Mouse (Mus musculus) forelimb bud, embryonic 11.5 days (tissue): Measurements from ENCODE around the gene Gfi1b.

Experiments used
- DNase-seq: peaks from one replicate; pipeline ENCODE4 v3.0.0-alpha.2; 2012; ENCODE audit warnings: low read depth, low spot score

The Gfi1b gene

DNA sequence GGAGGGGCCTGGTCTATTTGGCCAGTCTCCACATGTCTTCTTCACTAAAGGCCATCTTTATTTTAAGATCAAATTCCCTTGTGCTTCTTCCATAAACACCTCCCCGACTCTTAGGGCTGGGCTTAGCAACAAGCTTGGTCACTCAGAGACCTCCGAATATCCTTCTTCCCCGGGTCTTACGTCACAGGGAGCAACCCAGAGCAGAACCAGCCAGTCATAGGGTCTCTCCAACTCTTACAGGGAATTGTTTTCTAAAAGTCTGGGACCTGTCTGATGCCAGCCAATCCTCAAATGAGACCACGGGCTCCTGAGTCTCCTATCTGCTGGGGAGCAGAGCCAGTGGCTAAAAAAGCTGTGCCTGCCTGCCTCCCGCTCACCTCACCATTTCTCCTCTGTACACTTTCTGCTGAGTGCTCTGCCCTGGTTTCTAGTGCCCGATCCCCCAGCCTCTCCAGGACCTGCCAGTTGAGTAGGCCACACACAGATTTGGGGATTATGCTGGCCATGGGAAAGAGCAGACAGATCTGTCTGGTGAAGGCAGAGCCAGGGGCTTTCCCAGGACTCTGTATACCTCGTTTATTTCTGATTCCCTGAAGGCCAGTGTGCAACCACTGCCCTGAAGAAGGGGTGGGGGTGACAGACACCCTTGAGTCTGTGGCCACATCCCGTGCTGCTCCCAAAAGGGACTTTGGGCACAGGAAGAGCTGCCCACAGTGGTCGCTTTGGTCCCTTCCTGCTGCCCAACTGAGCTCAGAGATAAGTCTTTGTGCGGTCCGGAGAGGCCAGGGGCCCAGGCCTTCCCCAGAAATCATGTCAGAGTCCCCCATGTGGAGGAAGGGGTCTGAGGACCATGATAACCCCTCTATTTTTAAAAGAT, 22.9 kb downstream of the Gfi1b start:
- no peak for DNase-seq

DNA sequence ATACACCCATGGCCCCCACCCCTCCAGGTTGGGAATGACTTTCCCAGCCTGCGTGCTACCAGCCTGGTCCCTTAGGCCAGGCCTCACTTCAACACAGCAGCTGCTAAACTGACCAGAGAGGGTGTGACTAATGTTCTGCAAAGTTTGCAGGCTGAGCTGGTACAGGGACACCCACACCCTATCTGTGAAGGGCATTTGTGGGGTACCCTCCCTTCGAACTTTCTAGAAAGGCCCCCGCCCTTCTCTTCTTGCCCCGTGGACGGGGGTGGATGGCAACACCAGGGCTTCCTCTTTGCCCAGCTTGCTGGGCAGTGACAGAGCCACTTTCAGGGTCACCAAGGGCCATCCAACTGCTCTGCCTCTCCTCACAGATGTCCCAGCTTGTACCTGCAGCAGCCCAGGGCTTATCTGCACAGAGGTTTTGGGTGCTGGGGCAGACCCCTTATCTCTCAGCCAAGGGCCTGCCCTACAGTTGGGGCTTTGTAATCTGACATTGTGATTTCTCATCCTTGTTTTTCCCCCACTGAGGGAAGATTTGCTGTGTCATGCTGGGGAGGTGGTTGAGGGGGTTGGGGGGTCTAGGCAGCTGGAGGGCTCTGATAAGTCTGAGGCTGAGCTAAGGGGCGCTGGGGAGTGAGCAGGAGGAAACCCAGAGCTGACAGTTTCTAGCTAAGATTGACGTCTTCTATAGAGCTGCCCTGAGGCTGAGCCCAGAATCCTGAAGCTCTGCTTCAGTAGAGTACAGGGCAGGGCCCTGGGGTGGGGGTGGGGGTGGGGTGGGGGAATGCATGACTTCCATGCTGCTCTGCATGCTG, 23.8 kb downstream of the Gfi1b start:
- no peak for DNase-seq

DNA sequence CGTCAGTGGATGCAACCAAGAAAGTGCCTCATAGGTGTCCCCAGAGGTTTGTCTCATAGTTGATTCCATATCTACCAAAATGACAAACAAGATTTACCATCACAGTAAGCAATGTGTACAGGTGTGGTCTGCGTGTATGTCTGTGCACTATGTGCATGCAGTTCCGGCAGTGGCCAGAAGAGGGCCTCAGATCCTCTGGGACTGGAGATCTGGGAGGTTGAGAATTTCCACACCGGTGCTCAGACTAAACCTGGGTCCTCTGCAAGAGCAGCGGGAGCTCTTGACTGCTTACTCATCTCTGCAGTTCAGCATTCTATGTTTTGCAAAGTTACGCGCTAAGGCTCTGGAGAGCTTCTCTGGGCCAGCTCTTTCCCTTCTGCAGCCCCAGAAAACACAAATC, 24.8 kb downstream of the Gfi1b start:
- DNase-seq: no peak

DNA sequence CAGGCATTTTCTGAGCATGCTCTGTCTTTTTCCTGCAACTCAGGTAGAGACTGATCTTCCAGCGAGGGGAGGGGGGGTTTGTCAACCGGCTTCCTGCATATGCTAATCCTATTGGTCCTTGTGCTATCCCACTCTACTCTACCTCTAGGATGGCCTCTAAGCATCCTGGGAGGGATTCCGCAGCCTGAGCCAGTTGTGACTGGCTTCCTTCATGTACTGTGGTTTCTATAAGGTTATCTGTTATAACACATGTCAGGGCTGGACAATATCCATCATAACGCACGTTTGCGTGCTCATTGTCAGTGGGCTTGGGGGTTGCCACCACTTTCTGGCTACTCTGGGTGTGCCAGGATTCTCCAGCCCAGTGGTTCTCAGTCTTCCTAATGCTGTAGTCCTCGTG, 25.8 kb downstream of the Gfi1b start:
- no peak for DNase-seq

DNA sequence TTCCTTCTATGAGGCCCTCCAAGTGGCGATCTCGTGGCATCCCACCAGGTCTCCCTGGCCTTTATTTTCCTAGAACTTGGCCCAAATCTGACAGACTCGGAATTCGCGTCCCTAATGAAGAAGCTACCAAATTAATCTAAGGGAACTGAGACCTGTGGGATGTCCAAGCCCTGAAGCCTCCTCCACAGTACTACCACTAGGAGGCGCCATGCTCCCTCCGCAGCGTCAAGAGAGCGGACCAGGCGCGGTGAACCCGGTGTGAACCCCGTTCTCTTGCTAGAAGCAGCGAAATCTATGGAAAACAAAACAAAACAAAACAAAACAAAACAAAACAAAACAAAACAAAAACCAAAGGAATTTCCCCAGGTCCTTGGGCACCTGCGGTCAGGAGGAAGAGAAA, 29.0 kb downstream of the Gfi1b start:
- peak; percentile 57 for DNase-seq

DNA sequence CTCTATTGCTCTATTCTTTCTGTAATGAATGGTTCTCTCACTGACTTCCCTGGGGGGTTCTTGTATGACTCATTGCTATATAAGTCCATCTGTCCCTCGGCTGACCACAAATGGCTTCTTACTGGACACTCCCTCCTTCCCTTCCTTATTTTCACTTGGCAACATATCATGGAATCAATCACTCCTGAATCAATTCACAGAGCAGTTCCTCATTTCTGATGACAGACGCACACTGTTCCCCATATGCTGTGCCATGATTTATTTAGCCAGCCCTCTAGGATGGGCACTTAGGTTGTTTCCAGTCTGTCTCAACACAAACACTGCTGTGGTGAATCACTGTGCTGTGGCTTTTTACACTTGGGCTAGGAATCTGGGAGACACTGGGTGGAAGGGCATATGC, 30.3 kb downstream of the Gfi1b start:
- no peak for DNase-seq

DNA sequence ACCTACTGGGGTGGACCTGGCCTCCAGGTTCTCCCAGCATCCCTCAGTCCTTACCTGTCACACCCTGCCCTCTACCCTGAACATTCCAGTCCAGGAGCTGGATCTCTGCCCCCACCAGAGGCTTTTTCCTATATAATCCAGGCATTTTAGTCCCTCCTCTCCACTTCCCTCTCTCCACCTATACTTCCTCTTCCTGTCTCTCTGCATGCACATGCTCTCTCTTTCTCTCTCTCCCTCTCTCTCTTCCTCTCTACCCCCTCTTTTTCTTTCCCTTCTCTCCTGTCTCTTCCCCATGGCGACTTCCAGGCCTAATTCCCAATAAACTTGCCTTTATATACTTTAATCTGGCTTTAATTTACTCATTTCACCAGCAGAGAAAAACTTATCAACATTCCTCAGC, 33.2 kb downstream of the Gfi1b start:
- DNase-seq: no peak

DNA sequence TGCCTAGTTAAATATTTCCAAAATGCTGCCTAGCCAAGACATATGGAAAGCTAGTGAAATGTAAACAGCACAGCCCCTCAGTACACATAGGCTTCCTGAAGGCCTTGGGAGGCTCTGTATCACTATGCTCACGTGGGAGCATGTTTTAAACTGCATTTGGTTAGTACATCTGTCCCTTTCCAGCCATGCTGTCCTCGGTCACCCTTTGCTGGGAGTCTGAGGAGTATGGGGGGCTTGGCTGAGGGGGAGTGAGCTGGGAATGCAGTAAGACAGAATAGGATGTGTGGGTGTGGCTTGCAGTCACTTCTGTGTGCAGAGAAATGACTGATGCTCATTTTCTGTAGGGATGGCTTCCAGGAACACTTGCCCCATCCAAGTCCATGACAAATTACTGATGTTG, 36.1 kb downstream of the Gfi1b start:
- no peak for DNase-seq

DNA sequence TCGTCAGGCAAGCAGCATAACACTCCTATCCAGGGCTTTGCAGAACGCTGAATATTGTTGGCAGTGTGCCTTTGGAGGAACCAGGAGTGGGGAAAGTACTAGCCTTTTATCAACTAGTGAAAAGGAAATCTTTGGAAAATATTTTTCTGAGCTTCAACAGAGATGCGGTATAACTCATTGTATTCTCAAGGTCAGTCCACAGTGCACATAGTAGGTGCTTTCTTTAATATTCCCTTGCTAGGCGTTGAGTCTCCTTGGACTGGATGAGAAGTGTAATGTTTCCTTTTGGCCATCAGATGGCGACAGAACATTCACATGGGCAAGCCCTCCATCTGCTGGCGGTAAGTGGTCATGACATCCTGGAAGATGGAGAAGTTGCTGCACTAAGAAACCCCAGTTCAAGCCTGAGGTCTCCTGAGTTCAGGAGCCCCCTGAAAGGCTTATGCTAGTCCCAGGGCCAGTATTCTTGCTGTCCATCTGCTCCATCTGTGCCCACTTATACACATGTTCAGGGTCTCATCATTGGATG, 36.7 kb downstream of the Gfi1b start:
- peak; percentile 88 for DNase-seq

DNA sequence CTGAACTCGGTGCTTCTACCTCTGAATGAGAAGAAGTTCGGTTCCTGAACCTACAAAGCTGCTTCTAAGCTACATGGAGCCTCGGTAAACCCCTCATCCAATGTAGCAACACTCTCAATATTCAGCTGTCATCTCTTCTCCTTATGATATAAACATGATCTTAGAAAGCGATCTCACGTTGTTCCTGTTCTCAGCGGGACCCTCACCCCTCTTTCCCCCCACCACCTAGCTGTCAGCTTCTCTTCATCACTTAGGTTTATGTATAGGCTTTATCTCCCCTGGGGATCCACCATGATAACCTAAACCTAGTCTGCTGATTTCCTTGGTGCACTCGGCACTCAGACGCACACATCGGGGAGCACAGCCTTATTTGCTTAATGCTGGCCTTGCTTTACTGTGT, 38.1 kb downstream of the Gfi1b start, which contains the start of gene Gtf3c5:
Gene Gtf3c5, minus strand, starts transcription at position 101 of the 400 bp plus-strand sequence.
- no peak for DNase-seq

DNA sequence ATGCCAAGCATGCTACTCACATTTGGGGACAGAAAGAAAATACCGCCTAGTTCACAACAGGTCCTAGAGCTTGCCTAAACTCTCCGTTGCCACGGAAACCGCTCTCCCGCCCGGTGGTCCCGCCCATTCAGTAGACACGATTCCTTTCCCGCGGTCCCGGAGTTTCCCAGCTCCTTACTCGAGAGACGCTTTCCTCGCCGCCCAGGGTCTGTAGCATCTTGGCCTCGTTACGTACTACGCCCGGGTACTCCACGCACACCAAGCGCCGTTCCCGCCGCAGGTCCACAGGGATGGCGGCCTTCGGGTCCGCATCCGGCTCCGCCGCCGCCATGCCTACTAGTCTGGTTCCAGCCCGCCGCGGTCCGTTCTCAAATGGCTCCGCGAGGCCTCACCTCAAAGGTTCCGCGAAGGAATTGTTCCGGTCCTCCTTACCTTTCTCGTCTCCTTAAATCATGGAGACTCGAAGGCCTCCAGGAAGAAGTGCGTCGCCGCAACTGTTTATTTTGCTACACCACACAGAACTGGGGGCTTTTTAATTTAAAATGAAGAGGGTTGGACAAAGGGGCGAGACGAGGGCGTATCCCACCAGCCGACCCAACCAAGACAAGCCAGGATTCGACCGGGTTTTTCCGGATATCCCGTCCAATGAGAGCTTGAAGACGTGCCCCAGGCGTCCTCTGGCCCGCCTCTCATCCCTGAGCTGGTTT, 39.0 kb downstream of the Gfi1b start:
- DNase-seq: peak; percentile 91

DNA sequence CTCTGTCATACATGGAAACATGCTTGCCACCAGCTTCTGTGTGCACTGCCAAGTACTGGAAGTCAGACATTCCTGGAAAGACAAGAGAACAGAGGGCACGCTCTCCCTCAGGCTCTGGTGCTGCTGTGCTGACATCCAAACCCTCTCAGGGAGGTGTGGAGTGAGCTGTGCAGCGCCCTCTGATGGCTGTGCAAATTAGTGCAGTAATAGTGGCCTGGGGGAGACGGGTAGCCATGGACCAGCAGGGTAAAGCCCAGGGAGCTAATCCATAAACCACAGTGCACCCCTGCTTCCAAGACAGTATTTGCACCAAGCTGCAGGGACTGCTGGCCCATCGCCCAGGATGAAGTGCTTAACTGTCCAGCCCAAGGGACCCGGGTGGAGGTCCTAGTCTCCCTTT, 43.8 kb downstream of the Gfi1b start:
- no peak for DNase-seq

DNA sequence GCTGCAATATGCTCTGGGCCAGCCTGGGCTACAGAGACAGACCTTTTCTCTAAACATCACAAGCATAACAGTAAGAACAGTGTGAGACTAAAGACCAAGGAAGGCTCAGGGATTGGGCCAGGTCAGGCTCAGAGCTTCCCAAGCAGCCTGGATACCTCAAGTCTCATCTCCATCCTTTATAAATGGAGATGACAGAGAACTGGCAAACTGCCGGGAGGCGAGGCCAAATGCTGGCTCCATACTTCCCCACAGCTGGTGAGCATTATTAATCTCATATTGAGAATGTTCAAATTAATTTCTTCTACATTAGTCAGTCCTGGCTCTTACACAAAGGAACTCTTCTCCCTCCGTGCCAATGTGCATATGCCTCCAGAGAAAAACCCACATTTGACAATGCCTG, 45.0 kb downstream of the Gfi1b start:
- no peak for DNase-seq

DNA sequence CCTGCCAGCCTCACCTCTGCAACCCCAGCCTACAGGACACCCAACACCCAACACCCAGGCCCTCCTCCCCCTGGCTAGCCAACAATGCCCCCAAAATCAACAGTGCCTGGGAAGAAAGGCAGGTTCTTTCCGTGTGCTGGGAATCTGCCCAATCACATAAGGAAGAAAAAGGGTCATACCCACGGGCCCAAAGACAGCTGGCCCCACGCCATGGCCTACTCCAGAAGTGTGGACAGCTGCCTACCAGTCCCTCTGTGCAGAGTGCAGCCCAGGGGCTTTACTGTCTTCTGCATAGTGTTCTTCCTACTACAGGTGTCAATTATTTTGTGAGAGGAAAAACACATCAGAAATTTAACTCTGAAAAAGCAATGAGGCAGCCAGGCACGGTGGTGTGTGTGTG, 46.4 kb downstream of the Gfi1b start:
- DNase-seq: no peak

DNA sequence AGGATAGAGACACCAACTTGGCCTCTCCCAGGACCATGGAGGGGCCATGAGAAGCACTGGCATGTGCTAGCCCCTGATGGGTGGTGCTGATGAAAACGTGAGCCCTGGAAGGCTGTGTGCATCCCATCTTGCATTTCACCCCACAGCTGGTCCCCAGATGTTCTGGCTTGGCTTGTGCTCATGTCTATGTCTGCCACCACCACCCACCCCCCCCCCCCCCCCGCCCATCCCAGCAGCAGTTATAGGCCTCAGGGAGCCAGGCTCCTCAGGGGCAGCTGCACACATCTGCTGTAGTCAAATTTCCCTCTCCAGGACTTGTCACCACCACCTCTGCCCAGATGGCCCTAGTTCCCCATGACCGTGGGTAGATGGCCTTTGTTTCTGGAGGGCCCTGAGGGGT, 51.9 kb downstream of the Gfi1b start:
- DNase-seq: peak; percentile 86

DNA sequence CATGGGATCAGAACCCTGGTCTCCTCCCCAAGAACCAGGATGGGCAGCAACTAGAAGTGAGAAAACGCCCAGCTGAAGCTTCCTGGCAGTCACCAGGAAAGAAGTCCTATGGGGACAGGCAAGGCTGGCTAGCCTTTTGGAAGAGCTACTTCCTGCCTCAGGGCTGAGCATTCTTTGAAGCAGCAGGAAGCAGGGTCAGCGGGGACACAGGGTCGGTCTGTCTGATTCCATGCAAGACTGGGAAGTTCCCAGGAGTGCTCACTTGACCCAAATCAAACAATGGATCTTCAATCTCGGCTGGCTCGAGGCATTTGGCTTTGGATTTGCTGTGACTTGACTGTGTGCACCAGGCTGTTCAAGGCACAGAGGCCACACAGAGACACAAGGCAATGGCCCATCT, 55.2 kb downstream of the Gfi1b start:
- no peak for DNase-seq

DNA sequence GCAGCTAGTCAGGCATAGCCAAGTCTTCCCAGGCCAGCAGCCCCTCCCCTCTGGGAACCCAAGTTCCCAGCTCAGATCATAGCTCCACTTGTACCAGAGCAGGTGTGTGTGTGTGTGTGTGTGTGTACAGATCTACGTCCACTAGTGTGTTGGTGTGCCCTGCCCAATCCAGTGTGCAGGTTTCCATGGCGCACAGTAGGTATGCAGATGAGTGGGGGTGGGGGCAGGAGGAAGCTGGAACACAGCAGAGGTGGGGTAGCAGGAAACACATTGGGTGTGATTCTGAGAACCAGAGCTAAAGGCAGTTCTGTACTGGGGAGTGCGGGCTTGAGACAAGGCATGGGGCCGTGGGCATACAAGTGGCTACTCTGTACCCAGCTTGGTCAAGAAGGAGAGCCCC, 57.4 kb downstream of the Gfi1b start:
- no peak for DNase-seq

DNA sequence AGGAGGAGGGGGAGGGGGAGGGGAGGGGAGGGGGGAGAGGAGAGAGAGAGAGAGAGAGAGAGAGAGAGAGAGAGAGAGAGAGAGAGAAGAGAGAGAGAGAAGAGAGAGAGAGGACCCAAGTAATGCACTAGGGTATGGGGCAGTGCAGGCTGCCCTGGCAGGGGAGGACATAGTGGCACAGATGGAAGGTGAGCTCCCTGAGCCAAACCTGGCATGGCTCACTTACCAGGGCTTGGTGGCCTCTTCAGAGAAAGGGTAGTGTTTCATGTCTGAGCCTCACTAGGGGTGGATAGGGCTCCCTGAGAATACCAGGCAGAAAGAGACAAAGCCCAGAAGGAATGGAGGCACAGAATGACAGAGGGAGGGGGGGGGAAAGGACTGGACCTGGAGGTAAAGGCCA, 58.0 kb downstream of the Gfi1b start:
- DNase-seq: no peak

DNA sequence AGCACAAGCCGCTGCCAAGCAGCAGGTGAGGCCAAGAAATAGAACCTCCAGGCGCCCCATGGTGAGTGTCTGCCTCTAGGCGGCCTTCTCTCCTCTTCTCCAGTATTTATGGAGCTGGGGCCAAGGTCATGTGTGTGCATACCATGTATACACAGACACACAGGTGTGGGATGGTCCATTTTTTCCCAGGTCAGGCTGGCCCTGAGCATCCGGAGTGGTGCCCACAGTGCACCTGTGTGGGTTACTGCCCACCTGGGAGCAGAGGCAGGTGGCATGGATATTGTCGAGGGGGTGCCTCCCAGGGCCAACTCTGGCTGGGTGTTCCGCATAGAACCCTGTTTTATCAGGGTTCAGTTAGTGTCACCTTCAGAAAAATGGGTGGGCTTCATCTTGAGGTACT, 58.5 kb downstream of the Gfi1b start, which contains the start of gene Cel:
Gene Cel, minus strand, starts transcription at position 101 of the 400 bp plus-strand sequence.
- DNase-seq: no peak
